Mouse (Mus musculus) liver, embryonic 15.5 days (tissue): Measurements from ENCODE around the gene Mlycd. TPM values are rescaled to one million over a fixed set of nuclear protein-coding genes. Genes with fewer than 3 reads are reported as not detected.

Experiments
- ATAC-seq: fragments of 200-750 bp; cut with Nextera tagmentation; 2 replicates; pipeline ENCODE4 v1.8.0; 2017; ENCODE audit warnings: moderate number of reproducible peaks, mild to moderate bottlenecking, moderate library complexity; ENCODE audit not compliant: insufficient read depth
- H3K27ac ChIP-seq: fragments of 300-500 bp; sonication (generic); replicated peaks from 2 replicates; pipeline ENCODE4 v1.5.1; 2015; ENCODE audit warnings: mild to moderate bottlenecking, inconsistent platforms
- H3K27me3 ChIP-seq: fragments of 300-500 bp; sonication (generic); 2 replicates; pipeline ENCODE4 v1.6.1; 2015; ENCODE audit warnings: mild to moderate bottlenecking, inconsistent platforms
- H3K36me3 ChIP-seq: fragments of 300-500 bp; sonication (generic); replicated peaks from 2 replicates; pipeline ENCODE4 v1.6.1; 2015; ENCODE audit warnings: moderate library complexity, mild to moderate bottlenecking, inconsistent platforms
- H3K4me1 ChIP-seq: fragments of 300-500 bp; sonication (generic); replicated peaks from 2 replicates; pipeline ENCODE4 v1.6.1; 2015; ENCODE audit warnings: inconsistent platforms
- H3K4me2 ChIP-seq: fragments of 300-500 bp; sonication (generic); 2 replicates; pipeline ENCODE4 v1.6.1; 2015; ENCODE audit warnings: moderate library complexity, mild to moderate bottlenecking, inconsistent platforms
- H3K4me3 ChIP-seq: fragments of 300-500 bp; sonication (generic); replicated peaks from 2 replicates; pipeline ENCODE4 v1.5.1; 2015; ENCODE audit warnings: mild to moderate bottlenecking, inconsistent platforms
- H3K9ac ChIP-seq: fragments of 300-500 bp; sonication (generic); 2 replicates; pipeline ENCODE4 v1.6.1; 2015; ENCODE audit warnings: moderate library complexity, mild to moderate bottlenecking, inconsistent platforms
- H3K9me3 ChIP-seq: fragments of 300-500 bp; sonication (generic); replicated peaks from 2 replicates; pipeline ENCODE4 v1.6.1; 2016; ENCODE audit warnings: inconsistent platforms
- WGBS: fragments of 180-500 bp; shearing (Covaris S2); methylation state at CpG from one replicate; pipeline ENCODE4 v1.1.7; 2015; ENCODE audit warnings: mixed read lengths; ENCODE audit not compliant: insufficient replicate concordance; 5-methylcytosine and 5-hydroxymethylcytosine counted together
- polyA plus RNA-seq: library from polyadenylated mRNA; unstranded; fragments of >200 nt; fragmentation: Nextera tagmentation; extraction: Ambion mirVana; gene quantifications from 2 replicates; pipeline ENCODE4 v1.2.1, GENCODE M21; 2015

Mlycd gene
- polyA plus RNA-seq, 1 experiment from 2014 or later, result 11.5 TPM

GRCm38 (mm10) chr8:119424199-119424733, 29.6 kb downstream of the Mlycd start:
- 38% methylated on average over 10 of the region's 10 CpGs for WGBS

GRCm38 (mm10) chr8:119424740-119425139, 30.1 kb downstream of the Mlycd start:
- Histone ChIP-seq H3K27ac (peak overlapping the region; percentile 69), H3K4me2 (peak overlapping the region; percentile 39), H3K9ac (no peak overlapping the region), H3K27me3 (no peaks in the 10 kb centered on the region), H3K9me3 (no peaks in the 10 kb centered on the region), H3K4me3 (0 out of 2 replicates have a peak overlapping the region, but pooled peaks have one; percentile 3), H3K4me1 (peaks cover 84% of the 10 kb centered on the region), H3K36me3 (no peaks in the 10 kb centered on the region)
- WGBS, result 29% methylated on average over 10 of the region's 10 CpGs
- peak; percentile 17; the same call in 1 of the 2 replicates for ATAC-seq

More at GRCm38 (mm10) chr8:119424199-119424733, 29.6 kb downstream of the Mlycd start:
- peaks cover 79% of the 10 kb centered on the region for H3K4me1 ChIP-seq
- H3K27me3 ChIP-seq, result no peaks in the 10 kb centered on the region
- ATAC-seq, result peak; percentile 5; the same call in 1 of the 2 replicates
- no peaks in the 10 kb centered on the region for H3K9me3 ChIP-seq
- no peaks in the 10 kb centered on the region for H3K36me3 ChIP-seq
- H3K27ac ChIP-seq, result peak overlapping the region; percentile 69
- H3K4me3 ChIP-seq, result peak overlapping the region; percentile 22
- H3K4me2 ChIP-seq, result peak overlapping the region; percentile 39
- H3K9ac ChIP-seq, result no peak overlapping the region

GRCm38 (mm10) chr8:119425533-119425932, 30.9 kb downstream of the Mlycd start:
- peak overlapping the region; percentile 69 for H3K27ac ChIP-seq
- H3K9me3 ChIP-seq, result no peaks in the 10 kb centered on the region
- H3K4me3 ChIP-seq, result no peak overlapping the region
- WGBS, result 20% methylated on average over 10 of the region's 10 CpGs
- ATAC-seq, result no peak
- no peaks in the 10 kb centered on the region for H3K27me3 ChIP-seq
- no peaks in the 10 kb centered on the region for H3K36me3 ChIP-seq
- no peak overlapping the region for H3K9ac ChIP-seq
- H3K4me2 ChIP-seq, result peak overlapping the region; percentile 39
- peaks cover 84% of the 10 kb centered on the region for H3K4me1 ChIP-seq

- Histone ChIP-seq H3K27me3 (no peaks in the 10 kb centered on the region), H3K4me1 (peaks cover 86% of the 10 kb centered on the region), H3K36me3 (no peaks in the 10 kb centered on the region), H3K4me2 (peak overlapping the region; percentile 39), H3K9me3 (no peaks in the 10 kb centered on the region), H3K9ac (no peak overlapping the region), H3K27ac (peak overlapping the region; percentile 69), H3K4me3 (peak overlapping the region; percentile 8; the same call in 1 of the 2 replicates)
- ATAC-seq, result no peak
- 42% methylated on average over 6 of the region's 6 CpGs for WGBS
These were observed 31.5 kb downstream of the Mlycd start for GRCm38 (mm10) chr8:119426069-119426735.

- no peak overlapping the region for H3K9ac ChIP-seq
- no peaks in the 10 kb centered on the region for H3K36me3 ChIP-seq
- H3K4me1 ChIP-seq, result peaks cover 82% of the 10 kb centered on the region
- no peaks in the 10 kb centered on the region for H3K27me3 ChIP-seq
- no peak for ATAC-seq
- no peak overlapping the region for H3K4me3 ChIP-seq
- no peak overlapping the region for H3K27ac ChIP-seq
- WGBS, result 65% methylated on average over 12 of the region's 12 CpGs
- H3K9me3 ChIP-seq, result no peaks in the 10 kb centered on the region
- no peak overlapping the region for H3K4me2 ChIP-seq
These were observed 33.1 kb downstream of the Mlycd start for GRCm38 (mm10) chr8:119427634-119428349.

- H3K4me2 ChIP-seq, result no peak overlapping the region
- ATAC-seq, result no peak
- peaks cover 81% of the 10 kb centered on the region for H3K4me1 ChIP-seq
- no peak overlapping the region for H3K9ac ChIP-seq
- H3K27ac ChIP-seq, result no peak overlapping the region
- no peaks in the 10 kb centered on the region for H3K9me3 ChIP-seq
- 60% methylated on average over 7 of the region's 7 CpGs for WGBS
- no peaks in the 10 kb centered on the region for H3K36me3 ChIP-seq
- no peak overlapping the region for H3K4me3 ChIP-seq
- no peaks in the 10 kb centered on the region for H3K27me3 ChIP-seq
These were observed 33.7 kb downstream of the Mlycd start for GRCm38 (mm10) chr8:119428350-119428740.

GRCm38 (mm10) chr8:119428766-119429327, 34.2 kb downstream of the Mlycd start:
- no peak overlapping the region for H3K4me2 ChIP-seq
- no peaks in the 10 kb centered on the region for H3K27me3 ChIP-seq
- H3K4me1 ChIP-seq, result peaks cover 81% of the 10 kb centered on the region

GRCm38 (mm10) chr8:119429552-119429951, 34.9 kb downstream of the Mlycd start:
- Histone ChIP-seq H3K36me3 (no peaks in the 10 kb centered on the region), H3K4me3 (no peak overlapping the region), H3K9me3 (no peaks in the 10 kb centered on the region), H3K27me3 (no peaks in the 10 kb centered on the region), H3K27ac (peak overlapping the region; percentile 35; the same call in 1 of the 2 replicates), H3K4me1 (peaks cover 80% of the 10 kb centered on the region), H3K4me2 (no peak overlapping the region), H3K9ac (no peak overlapping the region)
- ATAC-seq, result no peak
- 61% methylated on average over 3 of the region's 3 CpGs for WGBS

More at GRCm38 (mm10) chr8:119428766-119429327, 34.2 kb downstream of the Mlycd start:
- Histone ChIP-seq H3K9ac (no peak overlapping the region), H3K4me3 (no peak overlapping the region), H3K9me3 (no peaks in the 10 kb centered on the region), H3K27ac (peak overlapping the region; percentile 14; the same call in 1 of the 2 replicates), H3K36me3 (no peaks in the 10 kb centered on the region)
- ATAC-seq, result no peak
- WGBS, result 45% methylated on average over 5 of the region's 5 CpGs

GRCm38 (mm10) chr8:119430250-119430649, 35.6 kb downstream of the Mlycd start:
- Histone ChIP-seq H3K27ac (peak overlapping the region; percentile 48; the same call in 1 of the 2 replicates), H3K4me1 (peaks cover 79% of the 10 kb centered on the region)
- WGBS, result 55% methylated on average over 8 of the region's 8 CpGs

GRCm38 (mm10) chr8:119430690-119431089, 36.0 kb downstream of the Mlycd start:
- H3K4me2 ChIP-seq, result no peak overlapping the region
- no peak overlapping the region for H3K4me3 ChIP-seq
- peak overlapping the region; percentile 48; the same call in 1 of the 2 replicates for H3K27ac ChIP-seq
- 67% methylated on average over 7 of the region's 7 CpGs for WGBS
- H3K27me3 ChIP-seq, result no peaks in the 10 kb centered on the region
- H3K9me3 ChIP-seq, result no peaks in the 10 kb centered on the region
- ATAC-seq, result no peak
- peaks cover 78% of the 10 kb centered on the region for H3K4me1 ChIP-seq
- H3K9ac ChIP-seq, result no peak overlapping the region
- no peaks in the 10 kb centered on the region for H3K36me3 ChIP-seq

More at GRCm38 (mm10) chr8:119430250-119430649, 35.6 kb downstream of the Mlycd start:
- Histone ChIP-seq H3K27me3 (no peaks in the 10 kb centered on the region), H3K9ac (no peak overlapping the region), H3K9me3 (no peaks in the 10 kb centered on the region), H3K4me2 (no peak overlapping the region), H3K4me3 (no peak overlapping the region), H3K36me3 (no peaks in the 10 kb centered on the region)
- ATAC-seq, result peak; percentile 45

GRCm38 (mm10) chr8:119432372-119432771, 37.7 kb downstream of the Mlycd start:
- H3K27ac ChIP-seq, result peak overlapping the region; percentile 80
- no peaks in the 10 kb centered on the region for H3K27me3 ChIP-seq
- H3K36me3 ChIP-seq, result no peaks in the 10 kb centered on the region
- peak; percentile 70 for ATAC-seq
- H3K9me3 ChIP-seq, result no peaks in the 10 kb centered on the region
- H3K9ac ChIP-seq, result no peak overlapping the region
- 55% methylated on average over 3 of the region's 3 CpGs for WGBS
- H3K4me1 ChIP-seq, result peaks cover 81% of the 10 kb centered on the region
- peak overlapping the region; percentile 23; the same call in 1 of the 2 replicates for H3K4me2 ChIP-seq
- H3K4me3 ChIP-seq, result no peak overlapping the region
